Mouse (Mus musculus): ENCODE measurements at regions not wholly inside any gene's neighbourhood (a gene's known extent, or its start where the extent isn't known, plus 50 kb on each side); places are given as distances from the start of the nearest gene placed in this dataset.

DNA sequence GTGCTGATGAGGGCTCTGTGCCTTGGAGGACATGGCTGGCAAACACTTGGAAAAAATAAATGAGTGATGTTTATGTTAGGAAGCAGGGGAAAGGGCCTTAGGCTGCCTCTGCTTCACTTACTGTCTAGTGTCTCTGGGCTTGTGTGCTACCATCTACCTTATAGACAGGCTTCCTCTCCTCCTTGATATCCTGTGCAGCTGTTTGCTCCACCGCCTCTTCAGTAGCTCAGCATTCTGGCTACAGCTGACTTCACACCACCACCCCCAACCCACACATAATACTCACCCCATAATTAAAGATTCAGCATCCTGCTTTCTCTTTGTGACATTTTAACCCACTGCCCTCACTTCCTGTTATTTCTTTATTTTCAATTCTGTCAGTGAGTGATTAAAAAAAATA is 217.9 kb upstream of the Rasa1 start:
- TF ChIP-seq POLR2A (IDR thresholded peaks at IDR 0.05; ENCODE audit: insufficient read length, low read depth) (no peak), CEBPB (IDR thresholded peaks at IDR 0.05; ENCODE audit: insufficient read depth, poor library complexity, severe bottlenecking) (no peak), USF1 (IDR thresholded peaks at IDR 0.05; ENCODE audit: low read depth) (no peak), MAX (IDR thresholded peaks at IDR 0.05; ENCODE audit: low read depth) (no peak), POLR2AphosphoS2 (IDR thresholded peaks at IDR 0.05; ENCODE audit: insufficient read length, low read depth) (no peak), E2F4 (IDR thresholded peaks at IDR 0.05; ENCODE audit: insufficient read depth) (no peak), MYOG (IDR thresholded peaks at IDR 0.05; ENCODE audit: control insufficient read depth in 1 of 3, insufficient read depth in 1 of 3, insufficient read length in 2 of 3, low read depth in 2 of 3) (peak in 2 of 3 experiments; percentile 40 to 53)
